Mouse (Mus musculus): ENCODE data around the gene Gm17660. TPM values are rescaled to one million over a fixed set of nuclear protein-coding genes. Genes with fewer than 3 reads are reported as not detected.

The Gm17660 gene
- total and polyA plus RNA-seq, 3 experiments, result not detected

DNA sequence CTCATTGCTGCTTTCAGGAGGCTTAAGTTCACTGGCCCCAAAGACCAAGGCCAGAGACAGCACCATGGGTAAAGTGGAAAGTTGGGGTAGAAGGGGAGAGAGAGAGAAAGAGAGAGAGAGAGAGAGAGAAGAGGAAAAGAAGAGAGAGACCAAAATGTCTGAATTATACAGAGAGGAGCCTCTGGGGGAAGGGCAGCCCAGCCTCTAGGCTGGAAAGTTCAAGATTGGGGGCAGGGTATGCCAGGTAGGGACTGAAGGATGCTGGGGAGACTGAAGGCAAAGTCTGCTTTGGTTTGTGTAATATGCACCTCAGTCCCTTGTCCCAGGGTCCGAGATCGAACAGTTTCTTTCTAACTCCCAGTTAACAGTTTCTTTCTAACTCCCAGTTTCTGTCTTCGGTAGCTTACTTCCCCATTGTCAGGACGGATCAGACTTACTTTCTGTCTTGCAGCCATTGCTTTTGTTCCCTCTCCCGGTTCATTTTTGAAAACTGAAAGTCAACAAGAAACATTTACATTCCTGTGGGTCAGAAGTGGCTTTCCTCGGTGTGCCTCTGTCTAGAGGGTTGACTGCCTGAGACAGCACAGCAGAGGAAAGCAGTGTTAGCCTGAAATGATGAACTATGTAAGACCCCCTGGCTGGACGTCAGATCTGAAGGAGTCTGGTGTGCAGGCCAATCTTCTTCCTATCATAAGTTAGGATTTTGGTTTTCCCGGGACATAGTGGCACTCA, 54.0 kb downstream of the Gm17660 start:
- H3K27me3 ChIP-seq (ENCODE audit: control insufficient read depth in 1 of 2, insufficient read depth in 2 of 2, low read length in 2 of 2), result no peaks in the 10 kb centered on the region
- H3K79me2 ChIP-seq (ENCODE audit: control insufficient read depth, insufficient read depth, low read length, poor library complexity), result peaks cover 6% of the 10 kb centered on the region
- H3K36me3 ChIP-seq (ENCODE audit: control insufficient read depth in 1 of 2, insufficient read depth in 2 of 2, low read length in 2 of 2), result peaks cover 0 to 21% of the 10 kb centered on the region in 2 experiments; a peak in 2 of 4 replicates
- peak overlapping the region; percentile 82 for H3K27ac ChIP-seq (ENCODE audit: control insufficient read depth, low read depth, low read length)
- H3K9ac ChIP-seq (ENCODE audit: control insufficient read depth, low read depth, low read length, poor library complexity, severe bottlenecking), result peak overlapping the region; percentile 85
- H3K9me3 ChIP-seq (replicated peaks; ENCODE audit: insufficient read depth, low read length), result no peaks in the 10 kb centered on the region
- H3K4me3 ChIP-seq (ENCODE audit: control insufficient read depth in 1 of 2, insufficient read depth in 1 of 2, low read depth in 2 of 2, low read length in 2 of 2), result peak overlapping the region; percentile 57 to 93
- DNase-seq (ENCODE audit: low read depth, low spot score), result peak; percentile 70
- H3K4me1 ChIP-seq (ENCODE audit: control insufficient read depth in 1 of 2, insufficient read depth in 2 of 2, low read length in 2 of 2), result peaks cover 5 to 25% of the 10 kb centered on the region in 2 experiments
- TF ChIP-seq NRF1 (IDR thresholded peaks at IDR 0.05; ENCODE audit: insufficient read depth, low read depth, low read length, poor library complexity, severe bottlenecking), result no peak
- no peak for TF ChIP-seq ZNF384 (IDR thresholded peaks at IDR 0.05; ENCODE audit: low read depth, low read length)
- no peak; a peak in 1 of 4 replicates for TF ChIP-seq EP300 (IDR thresholded peaks at IDR 0.05; ENCODE audit: low read depth in 1 of 2, low read length in 2 of 2)
- TF ChIP-seq JUND (IDR thresholded peaks at IDR 0.05; ENCODE audit: low read depth, low read length), result no peak
- no peak for TF ChIP-seq ZC3H11A (IDR thresholded peaks at IDR 0.05; ENCODE audit: low read depth, low read length)
- TF ChIP-seq CHD2 (IDR thresholded peaks at IDR 0.05; ENCODE audit: low read length), result peak; percentile 57; the same call in 1 of the 2 replicates
- no peak for TF ChIP-seq ZKSCAN1 (IDR thresholded peaks at IDR 0.05; ENCODE audit: low read depth, low read length)
- TF ChIP-seq MYC (IDR thresholded peaks at IDR 0.05; ENCODE audit: low read depth, low read length), result no peak
- TF ChIP-seq TCF12 (IDR thresholded peaks at IDR 0.05; ENCODE audit: low read depth, low read length), result peak; percentile 28; the same call in 1 of the 2 replicates
- no peak for TF ChIP-seq POLR2AphosphoS5 (IDR thresholded peaks at IDR 0.05; ENCODE audit: borderline replicate concordance, low read depth, low read length)
- TF ChIP-seq ELF1 (IDR thresholded peaks at IDR 0.05; ENCODE audit: low read depth, low read length), result no peak
- TF ChIP-seq ZMIZ1 (IDR thresholded peaks at IDR 0.05; ENCODE audit: low read depth, low read length), result no peak
- no peak for TF ChIP-seq TAL1 (IDR thresholded peaks at IDR 0.05; ENCODE audit: low read length)
- TF ChIP-seq BHLHE40 (IDR thresholded peaks at IDR 0.05; ENCODE audit: borderline replicate concordance, low read depth, low read length), result no peak
- no peak for TF ChIP-seq UBTF (IDR thresholded peaks at IDR 0.05; ENCODE audit: borderline replicate concordance, insufficient read depth, low read depth, low read length)
- no peak for TF ChIP-seq MAX (IDR thresholded peaks at IDR 0.05; ENCODE audit: low read length)
- 0 out of 2 replicates have a peak, but pooled peaks have one; percentile 28 for TF ChIP-seq NELFE (IDR thresholded peaks at IDR 0.05; ENCODE audit: low read depth, low read length)
- TF ChIP-seq TBP (IDR thresholded peaks at IDR 0.05; ENCODE audit: low read depth, low read length), result 0 out of 2 replicates have a peak, but pooled peaks have one; percentile 24
- no peak for TF ChIP-seq SMC3 (IDR thresholded peaks at IDR 0.05; ENCODE audit: low read depth, low read length)
- TF ChIP-seq GATA1 (IDR thresholded peaks at IDR 0.05; ENCODE audit: low read depth, low read length), result no peak
- no peak for TF ChIP-seq MAFK (IDR thresholded peaks at IDR 0.05; ENCODE audit: borderline replicate concordance, low read depth, low read length)
- no peak for TF ChIP-seq MYB (IDR thresholded peaks at IDR 0.05; ENCODE audit: low read depth, low read length)
- TF ChIP-seq HCFC1 (IDR thresholded peaks at IDR 0.05; ENCODE audit: low read depth, low read length), result no peak
- TF ChIP-seq MAZ (IDR thresholded peaks at IDR 0.05; ENCODE audit: low read depth, low read length), result no peak
- no peak for TF ChIP-seq CHD1 (IDR thresholded peaks at IDR 0.05; ENCODE audit: low read depth, low read length)
- no peak for TF ChIP-seq E2F4 (IDR thresholded peaks at IDR 0.05; ENCODE audit: borderline replicate concordance, low read depth, low read length)
- TF ChIP-seq RAD21 (IDR thresholded peaks at IDR 0.05; ENCODE audit: low read depth, low read length), result no peak
- TF ChIP-seq MXI1 (IDR thresholded peaks at IDR 0.05; ENCODE audit: low read depth, low read length), result no peak
- no peak for TF ChIP-seq GABPA (IDR thresholded peaks at IDR 0.05; ENCODE audit: low read depth, low read length)
- TF ChIP-seq KAT2A (conservative IDR thresholded peaks at IDR 0.05; ENCODE audit: low read depth, low read length), result no peak
- TF ChIP-seq ETS1 (IDR thresholded peaks at IDR 0.05; ENCODE audit: low read depth, low read length), result 0 out of 2 replicates have a peak, but pooled peaks have one; percentile 9
- no peak for TF ChIP-seq USF1 (IDR thresholded peaks at IDR 0.05; ENCODE audit: low read depth, low read length)
- no peak for TF ChIP-seq POLR2AphosphoS2 (IDR thresholded peaks at IDR 0.05; ENCODE audit: low read length)
- no peak for TF ChIP-seq USF2 (IDR thresholded peaks at IDR 0.05; ENCODE audit: borderline replicate concordance in 1 of 2, insufficient read depth in 1 of 2, low read depth in 1 of 2, low read length in 2 of 2)
- peak; percentile 11; the same call in 1 of the 2 replicates for TF ChIP-seq SIN3A (IDR thresholded peaks at IDR 0.05; ENCODE audit: low read length)
- TF ChIP-seq POLR2A (IDR thresholded peaks at IDR 0.05; ENCODE audit: control insufficient read depth in 1 of 2, insufficient read depth in 1 of 2, low read depth in 1 of 2, low read length in 2 of 2, poor library complexity in 1 of 2), result peak in 1 of 2 experiments; percentile 24; a peak in 1 of 4 replicates
- no peak for TF ChIP-seq RCOR1 (IDR thresholded peaks at IDR 0.05; ENCODE audit: low read depth, low read length)
